Mouse (Mus musculus) NIH3T3 (cell line): ENCODE measurements around the gene Rap1a.
A peak's percentile ranks its signal among the peaks of the same experiment; 100 is the strongest.

Experiments
- DNase-seq: peaks from one replicate; pipeline ENCODE4 v3.0.0-alpha.2; 2012; ENCODE audit warnings: low read depth

Rap1a gene

GRCm38 (mm10) chr3:105763132-105763851 lies 37.8 kb downstream of the Rap1a start:
- no peak for DNase-seq

- no peak for DNase-seq
These were observed 41.1 kb downstream of the Rap1a start for GRCm38 (mm10) chr3:105760063-105760462.

- DNase-seq: no peak
These were observed 42.5 kb downstream of the Rap1a start for GRCm38 (mm10) chr3:105758658-105759057.

- DNase-seq: no peak
These were observed 43.0 kb downstream of the Rap1a start for GRCm38 (mm10) chr3:105758098-105758497.

GRCm38 (mm10) chr3:105757323-105758083 lies 43.6 kb downstream of the Rap1a start:
- DNase-seq: no peak

GRCm38 (mm10) chr3:105756505-105756904 lies 44.6 kb downstream of the Rap1a start:
- DNase-seq: no peak

- DNase-seq: no peak
These were observed 46.0 kb downstream of the Rap1a start for GRCm38 (mm10) chr3:105755123-105755522.

- no peak for DNase-seq
These were observed 47.0 kb downstream of the Rap1a start for GRCm38 (mm10) chr3:105754184-105754583.

- DNase-seq: no peak
These were observed 50.3 kb downstream of the Rap1a start for GRCm38 (mm10) chr3:105750810-105751209.

GRCm38 (mm10) chr3:105746542-105746941 lies 54.6 kb downstream of the Rap1a start:
- DNase-seq: no peak

GRCm38 (mm10) chr3:105737666-105738065 lies 63.5 kb downstream of the Rap1a start:
- DNase-seq: no peak

GRCm38 (mm10) chr3:105737070-105737469 lies 64.1 kb downstream of the Rap1a start:
- no peak for DNase-seq

- no peak for DNase-seq
These were observed 65.0 kb downstream of the Rap1a start for GRCm38 (mm10) chr3:105736148-105736547.

- DNase-seq: no peak
These were observed 65.9 kb downstream of the Rap1a start for GRCm38 (mm10) chr3:105735285-105735684.

- DNase-seq: no peak
These were observed 67.6 kb downstream of the Rap1a start for GRCm38 (mm10) chr3:105733538-105733937.

GRCm38 (mm10) chr3:105732360-105732759 lies 68.8 kb downstream of the Rap1a start:
- no peak for DNase-seq

- peak; percentile 84 for DNase-seq
These were observed 75.1 kb downstream of the Rap1a start for GRCm38 (mm10) chr3:105726037-105726436.

- no peak for DNase-seq
These were observed 78.6 kb downstream of the Rap1a start for GRCm38 (mm10) chr3:105722510-105722909.

GRCm38 (mm10) chr3:105721681-105722201 lies 79.4 kb downstream of the Rap1a start:
- no peak for DNase-seq

- no peak for DNase-seq
These were observed 80.6 kb downstream of the Rap1a start for GRCm38 (mm10) chr3:105720514-105720913.

- DNase-seq: no peak
These were observed 81.2 kb downstream of the Rap1a start for GRCm38 (mm10) chr3:105719979-105720378.

GRCm38 (mm10) chr3:105718746-105719145 lies 82.4 kb downstream of the Rap1a start:
- no peak for DNase-seq

- no peak for DNase-seq
These were observed 83.1 kb downstream of the Rap1a start for GRCm38 (mm10) chr3:105717856-105718555.
